Mouse (Mus musculus) ES-Bruce4 (cell line): ENCODE measurements around the gene Pum1. TPM values are rescaled to one million over a fixed set of nuclear protein-coding genes. Genes with fewer than 3 reads are reported as not detected.

Experiments used
- H3K27ac ChIP-seq: 2 replicates; pipeline ENCODE4 v1.5.1; 2012; ENCODE audit warnings: low read length, inconsistent platforms; ENCODE audit not compliant: insufficient read depth
- H3K27me3 ChIP-seq: 2 replicates; pipeline ENCODE4 v1.6.1; 2012; ENCODE audit warnings: mild to moderate bottlenecking, low read length, inconsistent platforms; ENCODE audit not compliant: control insufficient read depth, poor library complexity, insufficient read depth, severe bottlenecking
- H3K36me3 ChIP-seq: 2 replicates; pipeline ENCODE4 v1.6.1; 2012; ENCODE audit warnings: inconsistent platforms, mild to moderate bottlenecking, low read length, moderate library complexity; ENCODE audit not compliant: control insufficient read depth, poor library complexity, insufficient read depth, severe bottlenecking
- H3K4me1 ChIP-seq: one replicate; pipeline ENCODE4 v1.8.1; 2011; ENCODE audit warnings: low read length; ENCODE audit not compliant: control insufficient read depth, insufficient read depth
- H3K4me3 ChIP-seq: 2 replicates; pipeline ENCODE4 v1.5.1; 2011; ENCODE audit warnings: low read depth, mild to moderate bottlenecking, low read length
- H3K9ac ChIP-seq: 2 replicates; pipeline ENCODE4 v1.6.1; 2012; ENCODE audit warnings: low read depth, mild to moderate bottlenecking, inconsistent platforms; ENCODE audit not compliant: poor library complexity, severe bottlenecking
- H3K9me3 ChIP-seq: replicated peaks from 2 replicates; pipeline ENCODE4 v1.6.1; 2012; ENCODE audit warnings: mild to moderate bottlenecking, low read length, inconsistent platforms; ENCODE audit not compliant: control insufficient read depth, poor library complexity, insufficient read depth, severe bottlenecking
- CTCF ChIP-seq: IDR thresholded peaks from one replicate; pipeline ENCODE4 v1.8.1; 2011; ENCODE audit warnings: low read depth, low read length
- EP300 ChIP-seq: IDR thresholded peaks from 2 replicates; pipeline ENCODE4 v1.6.1; 2011; ENCODE audit warnings: low read depth, low read length; ENCODE audit not compliant: insufficient read depth
- POLR2A ChIP-seq: IDR thresholded peaks from one replicate; pipeline ENCODE4 v1.8.1; 2011; ENCODE audit warnings: low read length; ENCODE audit not compliant: insufficient read depth
- polyA plus RNA-seq: library from polyadenylated mRNA; stranded (reverse); fragments of >200 nt; gene quantifications from 2 replicates; pipeline ENCODE4 v1.2.4, GENCODE M21; 2011; ENCODE audit warnings: low read depth; ENCODE audit not compliant: missing spikeins, insufficient read depth, insufficient read length

The Pum1 gene
- polyA plus RNA-seq, 1 experiment: 111 TPM

DNA sequence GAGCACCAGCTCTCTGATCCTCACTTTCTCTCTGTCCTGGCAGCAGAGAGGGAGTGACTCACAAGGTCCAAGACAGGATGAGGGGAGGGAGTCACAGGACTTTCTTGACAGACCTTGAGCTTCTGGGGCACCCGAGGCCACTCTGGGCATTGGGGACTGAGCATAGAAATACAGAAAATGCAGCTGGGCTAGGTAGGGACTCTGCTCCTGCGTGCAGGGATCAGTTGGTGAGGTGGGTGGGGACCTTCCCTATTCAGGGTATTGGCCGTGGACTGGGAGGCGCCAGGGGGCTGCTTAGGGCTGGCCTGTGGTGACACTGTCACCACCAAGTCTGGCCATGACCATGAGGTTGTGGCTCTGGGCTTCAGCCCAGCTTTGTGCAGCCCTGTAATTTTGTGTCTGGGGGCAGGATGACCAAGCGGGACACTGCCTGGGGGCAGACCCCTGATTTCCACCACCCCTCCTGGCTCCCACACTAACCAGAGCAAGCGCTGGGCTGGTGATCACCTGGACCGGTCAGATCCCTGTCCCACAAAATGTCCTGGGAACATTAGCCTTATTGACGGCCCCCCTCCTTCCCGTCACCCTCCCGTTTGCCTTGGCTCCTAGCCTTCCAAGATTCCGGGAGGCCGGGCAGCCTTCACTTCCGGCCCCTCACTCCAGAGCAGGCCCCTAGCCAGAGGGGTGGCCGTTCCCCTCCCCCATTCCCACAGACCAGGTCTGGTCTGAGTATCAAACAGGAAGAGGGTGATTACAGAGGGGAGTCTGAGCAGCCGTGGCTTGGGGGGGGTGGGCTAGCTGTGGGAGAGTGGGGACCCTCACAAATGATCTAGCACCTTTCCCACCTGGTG, 134.3 kb downstream of the Pum1 start:
- H3K9me3 ChIP-seq: no peaks in the 10 kb centered on the region
- no peak overlapping the region for H3K9ac ChIP-seq
- H3K27me3 ChIP-seq: peaks cover 5% of the 10 kb centered on the region; the same call in 1 of the 2 replicates
- H3K36me3 ChIP-seq: no peaks in the 10 kb centered on the region
- no peaks in the 10 kb centered on the region for H3K4me1 ChIP-seq
- TF ChIP-seq POLR2A (no peak), CTCF (no peak), EP300 (no peak)
- H3K27ac ChIP-seq: no peak overlapping the region
- H3K4me3 ChIP-seq: no peak overlapping the region

DNA sequence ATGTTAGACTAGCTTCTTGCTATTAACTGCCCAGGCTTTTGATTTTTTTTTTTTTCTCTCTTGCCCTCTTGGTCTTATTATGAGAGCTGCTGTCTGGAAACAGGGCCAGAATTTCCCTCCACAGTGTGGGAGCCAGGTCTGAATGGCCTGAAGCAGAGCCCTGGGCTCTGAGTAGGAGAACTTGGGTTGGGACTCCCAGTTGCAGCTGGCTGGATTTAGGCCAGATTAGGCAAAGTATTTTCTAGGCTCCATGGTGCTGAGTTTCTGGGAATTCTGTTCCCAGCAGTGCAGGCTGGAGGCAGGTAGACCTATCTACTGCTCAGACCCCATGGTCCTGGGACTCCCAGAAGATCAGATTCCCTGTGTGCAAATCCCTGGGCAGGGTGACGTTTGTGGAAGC, 135.3 kb downstream of the Pum1 start:
- Histone ChIP-seq H3K27ac (no peak overlapping the region), H3K36me3 (no peaks in the 10 kb centered on the region), H3K4me3 (no peak overlapping the region), H3K9ac (no peak overlapping the region), H3K27me3 (no peaks in the 10 kb centered on the region), H3K4me1 (no peaks in the 10 kb centered on the region), H3K9me3 (no peaks in the 10 kb centered on the region)
- TF ChIP-seq CTCF (no peak), POLR2A (no peak), EP300 (no peak)

DNA sequence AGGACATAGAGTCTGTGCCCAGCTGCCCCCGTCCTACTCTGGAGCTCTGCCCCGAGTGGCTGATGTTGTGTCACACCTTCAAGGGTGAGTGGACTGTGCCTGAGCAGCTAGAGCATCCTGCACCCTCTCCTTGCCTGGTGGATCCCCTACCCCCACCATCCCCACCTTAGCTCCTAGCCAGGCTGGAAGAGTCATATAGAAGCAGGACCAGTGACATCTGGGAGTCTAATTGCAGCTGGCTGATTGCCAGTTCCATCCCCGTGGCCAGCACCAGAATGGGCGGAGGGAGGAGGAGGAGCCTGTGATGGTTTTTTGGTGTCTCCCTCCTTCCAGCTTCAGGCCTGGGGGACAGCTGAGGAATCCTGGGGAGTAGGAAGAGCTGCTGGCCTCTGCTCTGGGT, 136.0 kb downstream of the Pum1 start:
- Histone ChIP-seq H3K27ac (no peak overlapping the region), H3K36me3 (no peaks in the 10 kb centered on the region), H3K4me3 (no peak overlapping the region), H3K9ac (no peak overlapping the region), H3K9me3 (no peaks in the 10 kb centered on the region), H3K4me1 (no peaks in the 10 kb centered on the region), H3K27me3 (no peaks in the 10 kb centered on the region)
- TF ChIP-seq POLR2A: no peak
- TF ChIP-seq EP300: no peak
- no peak for TF ChIP-seq CTCF

DNA sequence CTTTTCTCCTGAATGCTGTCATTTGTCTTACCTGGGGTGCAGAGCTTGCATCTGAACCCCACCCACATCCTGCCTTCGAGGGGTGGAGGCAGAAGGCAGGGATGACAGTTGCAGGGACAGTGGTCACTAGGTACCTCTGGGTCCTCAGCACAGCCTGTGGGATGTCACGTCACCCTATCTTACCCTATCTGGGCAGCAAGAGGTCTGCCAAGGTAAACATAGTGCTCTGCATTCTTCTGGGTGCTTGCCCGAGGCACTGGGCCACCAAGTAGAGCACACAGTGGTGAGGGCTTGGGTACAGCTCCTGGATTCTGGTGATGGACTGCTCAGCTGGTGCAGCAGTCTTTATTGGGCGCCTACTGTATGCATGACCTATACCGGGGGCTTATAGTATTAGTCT, 136.5 kb downstream of the Pum1 start:
- H3K4me1 ChIP-seq: no peaks in the 10 kb centered on the region
- no peak overlapping the region for H3K9ac ChIP-seq
- H3K4me3 ChIP-seq: no peak overlapping the region
- TF ChIP-seq POLR2A: no peak
- no peak for TF ChIP-seq CTCF
- no peak for TF ChIP-seq EP300
- no peaks in the 10 kb centered on the region for H3K36me3 ChIP-seq
- no peak overlapping the region for H3K27ac ChIP-seq
- H3K27me3 ChIP-seq: no peaks in the 10 kb centered on the region
- no peaks in the 10 kb centered on the region for H3K9me3 ChIP-seq

DNA sequence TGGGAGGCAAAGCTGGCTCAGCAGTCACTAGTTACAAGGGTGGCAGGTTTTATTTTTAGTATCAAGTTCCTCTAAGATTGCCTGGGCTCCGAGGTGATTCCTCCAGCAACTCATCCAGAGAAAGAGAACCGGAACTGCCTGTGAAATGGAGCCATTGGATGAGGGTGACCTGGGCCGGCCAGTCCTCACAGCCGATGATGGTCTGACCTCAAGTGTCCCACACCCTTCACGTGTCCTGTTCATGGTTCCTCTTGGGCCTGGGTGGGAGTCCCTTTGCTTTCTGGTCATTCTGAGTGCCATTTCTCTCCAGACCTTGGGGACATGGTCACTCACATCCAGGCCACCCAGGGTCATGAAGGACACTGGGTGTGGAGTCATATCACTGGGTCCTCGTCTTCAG, 137.0 kb downstream of the Pum1 start:
- TF ChIP-seq EP300 (no peak), CTCF (no peak), POLR2A (no peak)
- H3K36me3 ChIP-seq: no peaks in the 10 kb centered on the region
- no peak overlapping the region for H3K27ac ChIP-seq
- no peaks in the 10 kb centered on the region for H3K9me3 ChIP-seq
- H3K4me1 ChIP-seq: no peaks in the 10 kb centered on the region
- no peaks in the 10 kb centered on the region for H3K27me3 ChIP-seq
- H3K9ac ChIP-seq: no peak overlapping the region
- no peak overlapping the region for H3K4me3 ChIP-seq

DNA sequence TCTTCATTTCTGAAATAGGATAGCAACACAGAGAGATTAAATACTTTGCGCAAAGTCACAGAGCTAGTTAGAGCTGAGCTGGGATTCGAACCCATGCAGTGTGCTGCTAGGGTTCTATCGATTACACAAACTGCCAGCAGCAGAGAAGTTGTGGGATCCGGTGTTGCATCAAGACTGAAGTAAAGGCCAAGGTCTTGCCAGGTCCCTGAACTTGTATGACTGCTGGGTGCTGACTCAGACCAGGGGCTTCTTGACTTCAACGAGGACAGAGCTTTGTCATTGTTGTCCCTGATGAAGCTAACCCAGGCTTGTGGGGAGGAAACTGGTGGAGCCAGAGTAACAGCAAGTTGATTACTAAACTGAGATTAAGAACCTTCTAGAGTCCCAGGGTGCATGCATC, 138.1 kb downstream of the Pum1 start:
- H3K9ac ChIP-seq: no peak overlapping the region
- no peak overlapping the region for H3K27ac ChIP-seq
- no peak overlapping the region for H3K4me3 ChIP-seq
- no peaks in the 10 kb centered on the region for H3K4me1 ChIP-seq
- TF ChIP-seq EP300 (no peak), POLR2A (no peak), CTCF (no peak)
- H3K9me3 ChIP-seq: no peaks in the 10 kb centered on the region
- no peaks in the 10 kb centered on the region for H3K36me3 ChIP-seq
- no peaks in the 10 kb centered on the region for H3K27me3 ChIP-seq
